Mouse (Mus musculus): ENCODE results near the gene Ube3c.

Gene Ube3c

GRCm38 (mm10) chr5:29674305-29674704 is 105.3 kb downstream of the Ube3c start:
- no peak for DNase-seq (ENCODE audit: low spot score in 2 of 2)

DNA sequence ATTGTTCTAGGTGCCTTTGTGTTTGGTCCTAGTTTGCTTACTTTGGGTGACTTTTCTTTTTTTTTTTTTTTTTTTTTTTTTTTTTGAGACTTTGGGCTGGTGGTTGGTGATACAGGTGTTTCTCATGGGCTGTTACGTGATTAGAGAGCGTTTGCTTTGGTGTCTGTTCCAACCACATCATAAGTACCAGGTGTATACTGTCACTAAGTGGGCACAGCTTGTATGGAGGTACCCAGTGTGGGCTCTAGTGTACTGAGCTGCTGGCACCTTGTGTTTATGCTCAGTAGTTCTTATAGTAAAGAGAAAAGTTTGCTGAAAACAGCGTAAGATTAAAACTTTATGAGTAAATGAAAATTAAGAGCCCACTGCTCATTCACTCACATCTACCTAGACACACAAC is 107.4 kb downstream of the Ube3c start:
- no peak for DNase-seq (ENCODE audit: low spot score in 2 of 2)

- DNase-seq (ENCODE audit: low spot score in 2 of 2) = no peak
These were observed 116.0 kb downstream of the Ube3c start for GRCm38 (mm10) chr5:29685085-29685484.

DNA sequence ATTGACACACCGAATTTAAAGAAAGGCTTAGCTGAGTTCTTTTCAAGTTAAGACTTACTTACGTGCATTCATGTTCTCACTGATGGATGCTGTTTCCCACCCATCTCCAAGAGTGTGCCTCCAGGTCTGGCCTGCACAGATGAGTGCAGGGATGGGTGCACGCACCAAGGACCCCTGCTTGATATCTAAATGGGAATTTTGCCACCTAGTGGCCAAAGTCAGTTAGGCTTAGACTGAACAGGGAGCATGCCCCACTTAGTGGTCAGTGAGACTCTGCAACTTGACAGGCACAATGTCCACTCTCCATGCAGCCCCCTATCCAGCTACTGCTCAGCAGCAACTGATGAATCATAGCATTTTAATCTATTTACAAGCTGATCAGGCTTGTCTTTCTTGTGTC is 118.6 kb downstream of the Ube3c start:
- peak in 1 of 2 experiments; percentile 40 for DNase-seq (ENCODE audit: low spot score in 2 of 2)

GRCm38 (mm10) chr5:29688352-29688751 is 119.3 kb downstream of the Ube3c start:
- no peak for DNase-seq (ENCODE audit: low spot score in 2 of 2)

DNA sequence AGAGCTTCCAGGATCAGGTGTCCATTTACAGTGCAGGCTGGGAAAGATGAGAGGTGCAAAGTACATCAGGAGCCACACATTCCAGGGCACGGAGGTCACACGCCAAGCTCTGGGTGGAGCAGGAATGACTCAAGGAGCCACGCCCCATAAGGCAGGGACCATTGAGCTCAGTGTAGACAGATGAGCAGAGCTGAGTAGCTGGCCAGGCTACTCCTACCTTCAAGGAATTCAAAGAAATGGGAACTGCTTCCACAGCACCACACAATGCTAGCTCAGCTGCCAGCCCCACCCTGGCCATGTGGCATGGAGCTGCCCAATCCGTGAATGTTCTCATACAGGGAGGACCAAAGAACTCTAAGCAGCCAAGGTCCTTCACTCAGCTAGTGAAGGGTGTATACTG is 129.5 kb downstream of the Ube3c start:
- no peak for DNase-seq (ENCODE audit: low spot score in 2 of 2)

GRCm38 (mm10) chr5:29699520-29700202 is 130.6 kb downstream of the Ube3c start:
- DNase-seq (ENCODE audit: low spot score in 2 of 2) = no peak

DNA sequence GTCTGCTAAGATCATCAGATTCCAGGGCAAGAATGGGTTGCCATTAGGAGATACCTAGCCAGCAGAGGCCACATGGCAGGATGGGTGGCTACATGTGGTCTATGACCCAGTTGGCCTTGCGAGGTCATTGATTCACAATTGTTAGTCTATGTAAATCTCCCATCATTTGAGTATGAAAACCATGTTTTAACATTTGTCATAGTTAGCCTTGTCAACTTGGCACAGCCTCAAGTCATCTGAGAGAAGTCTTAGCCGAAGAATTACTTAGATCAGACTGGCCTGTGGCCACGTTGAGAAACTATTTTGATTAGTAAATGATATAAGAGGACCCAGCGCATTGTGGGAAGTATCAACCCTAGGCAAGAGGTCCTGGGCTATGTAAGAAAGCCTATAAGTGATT is 138.2 kb downstream of the Ube3c start:
- no peak for DNase-seq (ENCODE audit: low spot score in 2 of 2)

DNA sequence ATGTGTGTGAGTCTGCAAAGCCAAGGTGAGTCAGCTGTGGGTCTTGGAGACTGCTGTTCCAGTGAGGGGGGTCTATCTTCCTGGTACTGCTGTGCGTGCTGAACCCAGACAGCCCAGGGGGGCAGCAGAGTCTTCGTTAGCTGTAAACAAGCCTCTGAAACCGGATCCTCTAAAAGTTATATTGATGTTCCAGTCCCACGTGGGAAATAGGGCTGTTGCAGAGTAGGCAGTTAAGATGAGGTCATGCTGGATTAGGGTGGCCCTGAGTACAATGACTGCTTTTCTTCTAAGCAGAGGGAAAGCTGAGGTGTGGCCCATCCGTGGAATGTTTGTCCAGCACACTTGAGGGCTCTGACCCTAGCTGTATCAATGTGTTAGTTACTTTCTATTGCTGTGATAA is 139.2 kb downstream of the Ube3c start:
- no peak for DNase-seq (ENCODE audit: low spot score in 2 of 2)

DNA sequence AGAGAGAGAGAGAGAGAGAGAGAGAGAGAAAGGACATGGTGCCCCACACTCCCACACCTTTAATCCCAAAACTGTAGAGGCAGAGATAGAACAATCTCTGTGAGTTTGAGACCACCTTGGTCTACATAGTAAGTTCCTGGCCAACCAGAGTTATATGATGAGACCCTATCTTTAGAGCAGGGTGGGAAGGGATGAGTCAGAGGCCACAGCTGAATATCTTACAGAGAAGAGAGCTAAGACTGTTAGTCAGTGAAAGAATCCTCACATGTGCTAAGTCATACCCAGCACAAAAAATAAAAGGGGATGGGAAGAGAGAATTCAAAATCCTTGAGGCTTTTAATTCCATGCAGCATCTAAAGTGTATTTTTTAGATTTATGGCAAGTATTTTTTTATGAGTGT is 142.6 kb downstream of the Ube3c start:
- DNase-seq (ENCODE audit: low spot score in 2 of 2) = no peak

GRCm38 (mm10) chr5:29712906-29713305 is 143.9 kb downstream of the Ube3c start:
- DNase-seq (ENCODE audit: low spot score in 2 of 2) = no peak

DNA sequence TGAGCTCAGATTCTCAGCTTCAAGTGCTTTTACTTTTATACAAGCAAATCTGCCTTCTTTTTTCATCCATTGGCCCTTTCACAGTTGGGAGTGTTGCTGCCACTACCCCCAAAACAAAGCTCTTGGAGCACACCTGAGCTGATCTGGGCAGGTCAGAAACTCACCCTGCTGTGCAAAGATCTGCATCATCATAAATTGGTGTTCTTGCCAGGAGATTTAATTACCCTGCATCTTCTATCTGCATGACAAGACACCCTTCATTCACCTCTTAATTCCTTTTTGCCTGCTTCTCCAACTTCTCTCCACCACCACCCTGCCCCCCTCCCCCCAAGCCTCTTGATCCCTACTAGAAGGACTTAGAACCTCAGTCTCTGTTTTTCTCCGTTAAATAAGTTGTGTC is 152.1 kb downstream of the Ube3c start:
- no peak for DNase-seq (ENCODE audit: low spot score in 2 of 2)

DNA sequence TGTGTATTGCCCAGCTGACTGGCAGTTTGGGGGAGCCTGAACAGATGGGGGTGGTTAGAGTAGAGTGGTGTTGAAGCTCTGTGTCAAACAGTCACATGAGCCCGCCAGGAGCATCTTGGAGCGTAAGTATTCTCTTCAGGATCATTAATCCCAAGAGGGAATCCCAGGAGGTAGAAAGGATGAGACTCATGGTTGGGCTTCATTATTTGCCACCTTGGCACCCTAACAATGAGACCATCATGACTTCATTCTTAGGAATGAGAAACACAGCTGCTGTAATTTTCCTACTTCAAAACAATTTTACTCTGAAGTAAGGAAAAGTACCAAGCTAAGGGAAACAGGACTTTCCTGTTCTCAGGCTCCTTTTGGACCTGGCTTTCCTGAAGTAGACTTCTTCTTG is 156.3 kb downstream of the Ube3c start:
- DNase-seq (ENCODE audit: low spot score in 2 of 2) = no peak
